Mouse (Mus musculus): ENCODE measurements around the gene Frs3. TPM values are rescaled to one million over a fixed set of nuclear protein-coding genes. Genes with fewer than 3 reads are reported as not detected.

Frs3 gene
- total and polyA plus RNA-seq, 3 experiments: 4.8 to 10.8 (median 5.2) TPM

GRCm38 (mm10) chr17:47753130-47753775 is 64.4 kb downstream of the Frs3 start:
- peaks cover 18% of the 10 kb centered on the region for H3K4me1 ChIP-seq (ENCODE audit: control insufficient read depth, insufficient read depth, low read length)
- no peaks in the 10 kb centered on the region; the same call in 1 of the 2 replicates for H3K79me2 ChIP-seq (replicated peaks; ENCODE audit: control insufficient read depth, insufficient read depth, low read length)
- H3K9ac ChIP-seq (ENCODE audit: low read depth, low read length): no peak overlapping the region
- no peak overlapping the region for H3K4me3 ChIP-seq
- H3K36me3 ChIP-seq (ENCODE audit: control insufficient read depth, insufficient read depth, low read length): no peaks in the 10 kb centered on the region
- DNase-seq: no peak
- H3K27me3 ChIP-seq (ENCODE audit: control insufficient read depth, insufficient read depth, low read length): no peaks in the 10 kb centered on the region
- 58% methylated on average over 8 of the region's 8 CpGs for WGBS
- no peak for TF ChIP-seq EP300 (IDR thresholded peaks at IDR 0.05; ENCODE audit: insufficient read depth, low read depth, low read length)
- no peak for TF ChIP-seq POLR2A (IDR thresholded peaks at IDR 0.05; ENCODE audit: insufficient read depth, low read depth, low read length)
- TF ChIP-seq CTCF (IDR thresholded peaks at IDR 0.05): no peak
- H3K27ac ChIP-seq: no peak overlapping the region
- intact Hi-C loops (cut with DNase I): no loop called here

Other genes with a start within 250 kb of the Frs3 start
- gene Taf8, start 186.7 kb upstream of the Frs3 start, total RNA-seq (2021): 10 to 100 TPM; 10.8 to 12.5 TPM
- 14.2 and 21.0 TPM in 2 replicates for gene Taf8, start 186.7 kb upstream of the Frs3 start, polyA plus RNA-seq (2012; rRNA removed)
- gene Ccnd3, start 184.0 kb upstream of the Frs3 start, total RNA-seq (2021): 10 to 100 TPM; 75.9 to 83.7 TPM
- 75.1 and 77.5 TPM in 2 replicates for gene Ccnd3, start 184.0 kb upstream of the Frs3 start, polyA plus RNA-seq (2012; rRNA removed)
- 10 to 100 TPM; 15.7 to 15.9 TPM for gene Bysl, start 77.5 kb upstream of the Frs3 start, total RNA-seq (2021)
- gene Bysl, start 77.5 kb upstream of the Frs3 start, polyA plus RNA-seq (2012; rRNA removed): 13.2 and 15.6 TPM in 2 replicates
- 10 to 100 TPM; 13.5 to 15.0 TPM for gene Med20, start 77.4 kb upstream of the Frs3 start, total RNA-seq (2021)
- 17.4 and 25.1 TPM in 2 replicates for gene Med20, start 77.4 kb upstream of the Frs3 start, polyA plus RNA-seq (2012; rRNA removed)
- gene Gm20517, start 77.4 kb upstream of the Frs3 start, total RNA-seq (2021): 1 to 10 TPM; 2.8 TPM
- gene Gm20517, start 77.4 kb upstream of the Frs3 start, polyA plus RNA-seq (2012; rRNA removed): 0.27 and 1.5 TPM in 2 replicates
- 1 to 10 TPM; 3.4 to 3.6 TPM for gene Usp49, start 58.3 kb upstream of the Frs3 start, total RNA-seq (2021)
- 2.9 and 3.6 TPM in 2 replicates for gene Usp49, start 58.3 kb upstream of the Frs3 start, polyA plus RNA-seq (2012; rRNA removed)
- 100 to 1,000 TPM; 113 to 125 TPM for gene Tomm6, start 644 bp upstream of the Frs3 start, total RNA-seq (2021)
- gene Tomm6, start 644 bp upstream of the Frs3 start, polyA plus RNA-seq (2012; rRNA removed): 53.9 and 68.1 TPM in 2 replicates
- gene Gm21981, start 5.4 kb downstream of the Frs3 start, total RNA-seq (2021): under 1 TPM; 0.78 to 0.89 TPM
- gene Gm21981, start 5.4 kb downstream of the Frs3 start, polyA plus RNA-seq (2012; rRNA removed): 0.73 and 1.2 TPM in 2 replicates
- 1 to 10 TPM; 3.7 to 3.9 TPM for gene Prickle4, start 5.7 kb downstream of the Frs3 start, total RNA-seq (2021)
- 4.0 and 8.3 TPM in 2 replicates for gene Prickle4, start 5.7 kb downstream of the Frs3 start, polyA plus RNA-seq (2012; rRNA removed)
- not detected for gene Pgc, start 37.8 kb downstream of the Frs3 start, total RNA-seq (2021)
- 0.59 TPM in 2 replicates for gene Pgc, start 37.8 kb downstream of the Frs3 start, polyA plus RNA-seq (2012; rRNA removed)
- gene Tfeb, start 48.0 kb downstream of the Frs3 start, total RNA-seq (2021): 10 to 100 TPM; 36.8 to 42.7 TPM
- gene Tfeb, start 48.0 kb downstream of the Frs3 start, polyA plus RNA-seq (2012; rRNA removed): 33.5 and 35.1 TPM in 2 replicates
- 1 to 10 TPM; 1.8 to 2.0 TPM for gene Mdfi, start 145.7 kb downstream of the Frs3 start, total RNA-seq (2021)
- gene Mdfi, start 145.7 kb downstream of the Frs3 start, polyA plus RNA-seq (2012; rRNA removed): 9.6 and 11.1 TPM in 2 replicates
- gene Foxp4, start 235.6 kb downstream of the Frs3 start, total RNA-seq (2021): 10 to 100 TPM; 10.0 to 11.7 TPM
- gene Foxp4, start 235.6 kb downstream of the Frs3 start, polyA plus RNA-seq (2012; rRNA removed): 10.2 and 13.7 TPM in 2 replicates

Data from heart, adult 2 months (tissue).